Mouse (Mus musculus) lung, embryonic 15.5 days (tissue): Measurements from ENCODE around the gene Ctnnb1. TPM values are rescaled to one million over a fixed set of nuclear protein-coding genes. Genes with fewer than 3 reads are reported as not detected.

Experiments used
- ATAC-seq: fragments of 200-750 bp; cut with Nextera tagmentation; 2 replicates; pipeline ENCODE4 v1.8.0; 2017; ENCODE audit warnings: moderate number of reproducible peaks, borderline replicate concordance; ENCODE audit not compliant: low FRiP score, low TSS enrichment; ENCODE audit errors: extremely low read depth
- H3K27ac ChIP-seq: fragments of 300-500 bp; sonication (generic); 2 replicates; pipeline ENCODE4 v1.5.1; 2015; ENCODE audit warnings: moderate library complexity, mild to moderate bottlenecking, inconsistent platforms
- H3K27me3 ChIP-seq: fragments of 300-500 bp; sonication (generic); 2 replicates; pipeline ENCODE4 v1.6.1; 2015; ENCODE audit warnings: inconsistent platforms
- H3K36me3 ChIP-seq: fragments of 300-500 bp; sonication (generic); 2 replicates; pipeline ENCODE4 v1.6.1; 2015; ENCODE audit warnings: inconsistent platforms
- H3K4me1 ChIP-seq: fragments of 300-500 bp; sonication (generic); 2 replicates; pipeline ENCODE4 v1.6.1; 2015; ENCODE audit warnings: inconsistent platforms
- H3K4me2 ChIP-seq: fragments of 300-500 bp; sonication (generic); 2 replicates; pipeline ENCODE4 v1.6.1; 2015; ENCODE audit warnings: inconsistent platforms, mild to moderate bottlenecking, moderate library complexity
- H3K4me3 ChIP-seq: fragments of 300-500 bp; sonication (generic); 2 replicates; pipeline ENCODE4 v1.5.1; 2015; ENCODE audit warnings: mild to moderate bottlenecking, inconsistent platforms
- H3K9ac ChIP-seq: fragments of 300-500 bp; sonication (generic); 2 replicates; pipeline ENCODE4 v1.6.1; 2015; ENCODE audit warnings: inconsistent platforms
- H3K9me3 ChIP-seq: fragments of 300-500 bp; sonication (generic); 2 replicates; pipeline ENCODE4 v1.6.1; 2016; ENCODE audit warnings: inconsistent platforms
- WGBS: fragments of 180-500 bp; shearing (Covaris S2); methylation state at CpG from one replicate; pipeline ENCODE4 v1.1.7; 2015; 5-methylcytosine and 5-hydroxymethylcytosine counted together
- polyA plus RNA-seq: library from polyadenylated mRNA; unstranded; fragments of >200 nt; fragmentation: Nextera tagmentation; extraction: Ambion mirVana; gene quantifications from 2 replicates; pipeline ENCODE4 v1.2.1, GENCODE M21; 2015

Gene Ctnnb1
- polyA plus RNA-seq, 1 experiment from 2014 or later = 552 TPM

DNA sequence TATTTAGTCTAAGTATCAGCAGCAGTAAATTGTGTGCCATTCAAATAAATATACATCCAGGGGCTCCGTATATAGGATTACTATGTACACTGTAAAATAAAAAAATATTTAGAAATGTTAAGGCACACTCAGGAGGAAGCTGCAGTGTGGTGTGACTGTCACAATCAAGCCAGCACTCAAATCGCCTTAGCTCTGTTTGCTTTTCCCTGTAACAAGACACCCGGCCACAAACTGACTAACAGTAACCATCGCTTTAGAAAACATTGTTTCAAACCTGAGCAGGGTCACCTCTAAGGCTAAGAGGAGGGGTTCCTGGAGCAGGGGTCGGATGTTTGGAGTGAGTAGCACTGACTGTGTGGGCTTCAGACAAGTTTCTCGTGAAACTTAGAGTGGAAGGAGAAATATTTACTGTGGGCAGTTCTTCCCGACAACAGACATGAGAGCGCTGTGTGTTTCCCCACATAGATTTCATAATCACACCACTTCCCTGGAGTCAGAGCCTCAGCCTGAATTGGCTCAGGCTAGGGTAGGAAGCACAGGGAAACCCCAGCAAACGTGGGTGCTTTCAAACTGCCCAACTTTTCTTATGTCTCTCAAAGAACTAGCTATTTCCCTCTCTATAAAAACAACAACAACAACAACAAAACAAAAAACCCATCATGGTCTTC is 1.9 kb upstream of the Ctnnb1 start:
- Histone ChIP-seq H3K4me1 (peaks cover 12% of the 10 kb centered on the region; the same call in 1 of the 2 replicates), H3K27ac (peak overlapping the region; percentile 2; the same call in 1 of the 2 replicates), H3K36me3 (no peaks in the 10 kb centered on the region), H3K9ac (no peak overlapping the region), H3K4me3 (no peak overlapping the region), H3K27me3 (no peaks in the 10 kb centered on the region), H3K4me2 (no peak overlapping the region), H3K9me3 (no peaks in the 10 kb centered on the region)
- WGBS = 11% methylated on average over 9 of the region's 9 CpGs
- no peak for ATAC-seq

DNA sequence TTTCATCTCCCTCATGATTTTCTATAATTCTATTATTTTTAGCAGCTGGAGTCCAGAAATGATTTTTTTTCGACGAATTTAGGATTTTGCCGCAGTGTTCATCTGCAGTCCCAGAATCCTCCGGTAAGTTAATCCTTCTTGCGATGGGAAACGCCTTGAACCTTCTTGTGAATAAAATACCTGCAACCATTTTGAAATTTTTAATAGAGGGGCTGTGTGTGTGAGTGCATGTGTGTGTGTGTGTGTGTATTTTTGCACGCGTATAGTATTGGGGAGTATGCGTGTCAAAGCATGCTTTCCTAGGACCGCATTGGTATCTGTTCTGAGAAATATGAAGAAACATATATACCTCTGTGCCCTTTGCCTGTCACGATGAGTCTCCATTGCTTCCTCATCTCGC is 1.0 kb downstream of the Ctnnb1 start:
- Histone ChIP-seq H3K36me3 (no peaks in the 10 kb centered on the region), H3K4me3 (no peak overlapping the region), H3K9ac (no peak overlapping the region), H3K4me2 (no peak overlapping the region), H3K27ac (no peak overlapping the region), H3K9me3 (no peaks in the 10 kb centered on the region), H3K27me3 (no peaks in the 10 kb centered on the region), H3K4me1 (peaks cover 20% of the 10 kb centered on the region)
- WGBS = 93% methylated on average over 12 of the region's 12 CpGs
- ATAC-seq = no peak

- Histone ChIP-seq H3K36me3 (no peaks in the 10 kb centered on the region), H3K9me3 (no peaks in the 10 kb centered on the region), H3K27me3 (no peaks in the 10 kb centered on the region), H3K27ac (no peak overlapping the region), H3K4me1 (peaks cover 25% of the 10 kb centered on the region), H3K4me2 (no peak overlapping the region), H3K4me3 (no peak overlapping the region), H3K9ac (no peak overlapping the region)
- 50% methylated on average over 8 of the region's 8 CpGs for WGBS
- no peak for ATAC-seq
These were observed 1.8 kb downstream of the Ctnnb1 start for GRCm38 (mm10) chr9:120930811-120931210.

GRCm38 (mm10) chr9:120932371-120932770 is 3.4 kb downstream of the Ctnnb1 start:
- 52% methylated on average over 6 of the region's 6 CpGs for WGBS
- Histone ChIP-seq H3K4me2 (no peak overlapping the region), H3K4me3 (no peak overlapping the region), H3K27ac (peak overlapping the region; percentile 72), H3K9ac (no peak overlapping the region), H3K4me1 (peaks cover 33% of the 10 kb centered on the region), H3K27me3 (no peaks in the 10 kb centered on the region), H3K9me3 (no peaks in the 10 kb centered on the region), H3K36me3 (no peaks in the 10 kb centered on the region)
- no peak for ATAC-seq

- peak overlapping the region; percentile 95 for H3K4me3 ChIP-seq
- ATAC-seq = peak; percentile 89
- H3K36me3 ChIP-seq = 0 out of 2 replicates have a peak, but pooled peaks cover 4% of the 10 kb centered on the region
- H3K4me1 ChIP-seq = peaks cover 39% of the 10 kb centered on the region
- WGBS = 8% methylated on average over 51 of the region's 78 CpGs
- H3K9ac ChIP-seq = peak overlapping the region; percentile 97
- no peaks in the 10 kb centered on the region for H3K9me3 ChIP-seq
- H3K4me2 ChIP-seq = peak overlapping the region; percentile 67
- H3K27me3 ChIP-seq = no peaks in the 10 kb centered on the region
- H3K27ac ChIP-seq = peak overlapping the region; percentile 96
These were observed 4.0 kb downstream of the Ctnnb1 start for GRCm38 (mm10) chr9:120932797-120933586.

- Histone ChIP-seq H3K36me3 (0 out of 2 replicates have a peak, but pooled peaks cover 5% of the 10 kb centered on the region), H3K4me3 (peak overlapping the region; percentile 95), H3K27me3 (no peaks in the 10 kb centered on the region), H3K9ac (peak overlapping the region; percentile 97), H3K4me1 (peaks cover 43% of the 10 kb centered on the region), H3K27ac (peak overlapping the region; percentile 96), H3K4me2 (peak overlapping the region; percentile 67), H3K9me3 (no peaks in the 10 kb centered on the region)
- peak; percentile 66 for ATAC-seq
- WGBS = 2% methylated on average over 38 of the region's 58 CpGs
These were observed 4.5 kb downstream of the Ctnnb1 start for GRCm38 (mm10) chr9:120933587-120933885.

DNA sequence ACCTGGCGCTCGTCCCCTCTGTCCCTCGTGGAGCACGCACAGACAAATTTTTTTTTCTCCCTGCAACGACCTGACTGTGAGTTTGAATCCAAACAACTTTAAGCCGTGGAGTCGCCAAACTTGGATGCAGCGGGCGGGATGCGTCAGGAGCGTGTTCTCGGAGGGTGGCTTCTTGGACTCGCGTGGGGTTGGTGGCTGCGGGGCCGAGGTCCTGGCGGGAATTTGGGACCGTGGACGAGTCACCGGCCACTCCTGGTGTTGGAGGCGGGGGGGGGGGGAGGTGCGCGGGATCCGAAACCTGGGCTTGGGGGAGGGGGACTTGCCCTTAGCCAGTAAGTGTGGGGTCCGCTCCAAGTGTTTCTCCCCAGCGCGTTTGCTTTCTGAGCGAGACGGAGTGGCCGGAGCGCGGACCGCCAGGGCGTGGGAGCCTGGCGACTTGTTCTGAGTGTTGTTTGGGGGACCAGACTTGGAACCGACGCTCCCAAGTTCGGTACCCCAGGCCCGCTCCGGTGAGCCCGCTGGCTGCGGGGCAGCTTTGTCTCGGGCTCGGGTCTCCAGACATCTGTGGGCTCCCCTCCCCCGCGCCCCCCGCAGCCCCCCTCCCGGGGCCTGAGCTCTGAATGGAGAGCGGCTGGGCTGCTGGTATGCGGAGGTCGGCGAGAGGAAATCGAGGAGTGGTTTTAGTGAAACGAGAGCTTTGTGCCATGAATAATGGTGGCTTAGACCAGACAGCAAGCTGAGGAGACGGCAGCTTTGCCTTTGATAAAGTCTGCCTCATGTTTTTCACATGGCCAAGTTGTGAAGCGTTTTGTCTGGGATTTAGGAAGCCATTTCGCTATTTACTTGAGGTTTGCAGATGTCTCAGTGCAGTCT is 5.1 kb downstream of the Ctnnb1 start:
- peak overlapping the region; percentile 67 for H3K4me2 ChIP-seq
- WGBS = 0% methylated on average over 54 of the region's 57 CpGs
- H3K9me3 ChIP-seq = no peaks in the 10 kb centered on the region
- H3K27me3 ChIP-seq = no peaks in the 10 kb centered on the region
- 0 out of 2 replicates have a peak, but pooled peaks cover 5% of the 10 kb centered on the region for H3K36me3 ChIP-seq
- H3K27ac ChIP-seq = peak overlapping the region; percentile 96
- H3K4me3 ChIP-seq = peak overlapping the region; percentile 95
- ATAC-seq = no peak
- H3K9ac ChIP-seq = peak overlapping the region; percentile 97
- peaks cover 46% of the 10 kb centered on the region for H3K4me1 ChIP-seq

GRCm38 (mm10) chr9:120934821-120935633 is 6.0 kb downstream of the Ctnnb1 start:
- Histone ChIP-seq H3K9me3 (no peaks in the 10 kb centered on the region), H3K9ac (peak overlapping the region; percentile 97), H3K4me2 (peak overlapping the region; percentile 67), H3K4me1 (peaks cover 54% of the 10 kb centered on the region), H3K4me3 (peak overlapping the region; percentile 95), H3K27me3 (no peaks in the 10 kb centered on the region), H3K36me3 (peaks cover 7% of the 10 kb centered on the region; the same call in 1 of the 2 replicates), H3K27ac (peak overlapping the region; percentile 96)
- no peak for ATAC-seq
- WGBS = 4% methylated on average over 14 of the region's 14 CpGs

DNA sequence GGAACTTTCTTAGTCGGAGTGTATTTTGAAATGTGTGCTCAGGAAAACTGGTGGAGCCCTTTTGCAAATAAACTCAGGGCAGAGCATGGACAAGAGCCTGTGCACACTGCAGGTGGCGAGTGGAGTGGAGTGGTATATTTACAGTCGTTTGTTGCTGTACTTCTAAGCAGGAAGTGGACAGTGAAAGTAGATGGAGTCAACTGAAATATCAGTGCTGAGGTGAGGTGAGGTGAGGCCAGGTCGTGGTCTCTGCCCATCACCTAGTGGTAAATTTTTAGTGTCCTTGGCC is 6.6 kb downstream of the Ctnnb1 start:
- Histone ChIP-seq H3K9me3 (no peaks in the 10 kb centered on the region), H3K27ac (peak overlapping the region; percentile 96; the same call in 1 of the 2 replicates), H3K4me3 (peak overlapping the region; percentile 95), H3K4me1 (peaks cover 56% of the 10 kb centered on the region), H3K36me3 (peaks cover 10% of the 10 kb centered on the region; the same call in 1 of the 2 replicates), H3K27me3 (no peaks in the 10 kb centered on the region), H3K9ac (peak overlapping the region; percentile 97), H3K4me2 (peak overlapping the region; percentile 67)
- WGBS = 9% methylated on average over 4 of the region's 4 CpGs
- ATAC-seq = no peak

DNA sequence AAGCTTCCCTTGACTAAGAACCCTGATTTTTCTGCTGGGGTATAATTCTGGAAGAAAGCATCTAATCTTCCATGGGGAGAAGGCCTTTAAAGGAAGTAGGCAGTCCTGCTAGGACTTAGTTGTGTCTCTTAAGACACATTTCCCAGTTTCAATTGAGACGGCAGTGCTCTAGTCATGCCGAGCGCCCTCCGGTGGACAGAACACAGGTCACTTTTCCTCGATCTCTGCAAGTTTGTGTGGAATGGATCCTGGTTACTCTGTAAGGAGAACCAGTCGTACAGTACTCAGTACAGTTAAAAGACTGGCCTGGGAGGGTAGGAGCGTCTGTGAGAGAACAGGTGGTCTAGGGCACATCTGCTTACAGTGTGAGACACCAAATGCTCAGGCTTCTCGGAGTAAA is 7.3 kb downstream of the Ctnnb1 start:
- no peak for ATAC-seq
- Histone ChIP-seq H3K27ac (no peak overlapping the region), H3K4me3 (peak overlapping the region; percentile 95), H3K27me3 (no peaks in the 10 kb centered on the region), H3K9ac (peak overlapping the region; percentile 18), H3K9me3 (no peaks in the 10 kb centered on the region), H3K4me1 (peaks cover 61% of the 10 kb centered on the region), H3K36me3 (peaks cover 10% of the 10 kb centered on the region; the same call in 1 of the 2 replicates), H3K4me2 (peak overlapping the region; percentile 67)
- WGBS = 8% methylated on average over 8 of the region's 8 CpGs

- H3K36me3 ChIP-seq = peaks cover 10% of the 10 kb centered on the region; the same call in 1 of the 2 replicates
- no peak overlapping the region for H3K4me2 ChIP-seq
- H3K27ac ChIP-seq = no peak overlapping the region
- H3K4me1 ChIP-seq = peaks cover 52% of the 10 kb centered on the region
- no peak overlapping the region for H3K4me3 ChIP-seq
- H3K9me3 ChIP-seq = no peaks in the 10 kb centered on the region
- H3K27me3 ChIP-seq = no peaks in the 10 kb centered on the region
- no peak for ATAC-seq
- 77% methylated on average over 3 of the region's 3 CpGs for WGBS
- no peak overlapping the region for H3K9ac ChIP-seq
These were observed 11.8 kb downstream of the Ctnnb1 start for GRCm38 (mm10) chr9:120940858-120941257.
